Mouse (Mus musculus) layer of hippocampus, postnatal 36 days (tissue): ENCODE results near the gene Slc35f4. TPM values are rescaled to one million over a fixed set of nuclear protein-coding genes. Genes with fewer than 3 reads are reported as not detected.
"Not testable (repeated sequence)": the region's sequence is repeated elsewhere in the genome, so short reads cannot be mapped to it uniquely, and the experiment has no call there.

Source experiments
- DNase-seq, 2 experiments: peaks; one replicate each; pipeline ENCODE4 v3.0.0; 2022
- total RNA-seq, 2 experiments: library from RNA; stranded (reverse); gene quantifications; 2 replicates each; pipeline ENCODE4 v1.2.3; 2021

Gene Slc35f4
- total RNA-seq, 2 experiments from 2014 or later: 13.2 to 15.0 TPM

DNA sequence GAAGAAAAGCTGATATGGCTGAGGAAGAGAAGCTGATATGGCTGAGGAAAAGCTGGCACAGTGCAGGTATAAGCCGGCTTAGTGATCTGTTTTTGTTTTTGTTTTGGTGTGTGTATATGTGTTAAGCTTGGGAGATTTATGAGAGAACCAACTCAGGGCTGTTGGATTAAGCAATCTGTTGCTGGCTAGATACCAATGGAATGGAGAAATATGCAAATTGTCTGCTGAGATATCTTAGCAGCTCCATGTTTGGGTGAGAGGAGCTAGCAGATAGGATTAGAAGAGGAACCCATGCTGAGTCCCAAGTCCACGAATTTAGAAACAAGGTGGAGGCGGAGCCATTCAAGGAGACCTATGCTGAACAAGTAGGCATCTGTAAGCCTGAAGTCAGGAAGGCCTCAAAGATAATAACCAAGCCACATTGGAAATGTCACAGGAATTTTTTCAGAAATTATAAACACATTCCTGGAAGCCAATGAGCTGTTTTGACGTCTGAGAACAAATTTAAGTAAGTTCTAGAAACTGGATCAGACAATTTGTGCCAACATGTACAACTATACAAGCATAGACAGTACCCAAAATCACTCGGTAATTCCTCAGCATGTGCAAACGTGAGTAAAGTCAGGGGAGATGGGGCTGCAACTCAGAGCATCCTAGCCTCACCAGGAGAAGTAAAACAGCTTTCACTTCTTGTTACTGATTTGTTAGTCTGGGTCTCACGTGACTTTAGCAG, 177.5 kb downstream of the Slc35f4 start:
- DNase-seq: no peak

DNA sequence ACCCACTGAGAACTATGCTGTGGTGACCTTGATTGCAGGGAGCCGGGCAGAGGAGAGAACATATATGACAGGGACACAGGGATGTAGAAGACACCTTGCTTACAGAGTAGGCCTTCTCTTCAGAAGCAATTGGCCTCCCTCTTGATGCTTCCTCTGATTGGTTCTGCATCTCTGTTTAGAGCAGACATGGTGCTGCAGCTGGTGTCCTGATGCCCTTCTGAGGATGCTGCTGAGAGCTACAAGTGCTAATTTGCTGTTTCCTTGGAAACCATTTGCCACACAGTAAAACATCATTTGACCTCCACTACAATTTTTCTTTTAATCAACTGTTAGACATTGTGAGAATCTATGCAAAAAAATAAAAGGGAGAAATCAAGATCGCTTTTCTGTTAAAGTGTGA, 180.0 kb downstream of the Slc35f4 start:
- no peak for DNase-seq

DNA sequence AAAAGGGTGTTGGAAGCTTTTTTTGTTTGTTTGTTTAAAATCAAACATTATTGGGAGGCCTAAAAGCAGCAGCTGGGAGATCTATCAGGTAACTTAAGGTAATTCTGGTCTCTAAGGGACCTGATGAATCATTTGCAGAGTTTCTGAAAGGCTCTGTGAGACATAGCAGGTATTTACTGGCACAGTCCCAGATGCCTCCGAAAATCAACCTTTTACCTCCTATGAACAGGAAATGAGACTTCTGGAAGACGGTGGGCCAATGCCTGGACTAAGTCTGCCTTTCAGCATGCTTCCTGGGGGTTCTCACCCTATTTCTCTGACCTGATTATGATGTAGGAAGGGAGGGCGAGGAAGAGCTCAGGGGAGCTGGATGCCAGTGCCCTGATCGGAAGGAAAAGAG, 188.8 kb downstream of the Slc35f4 start:
- no peak for DNase-seq

DNA sequence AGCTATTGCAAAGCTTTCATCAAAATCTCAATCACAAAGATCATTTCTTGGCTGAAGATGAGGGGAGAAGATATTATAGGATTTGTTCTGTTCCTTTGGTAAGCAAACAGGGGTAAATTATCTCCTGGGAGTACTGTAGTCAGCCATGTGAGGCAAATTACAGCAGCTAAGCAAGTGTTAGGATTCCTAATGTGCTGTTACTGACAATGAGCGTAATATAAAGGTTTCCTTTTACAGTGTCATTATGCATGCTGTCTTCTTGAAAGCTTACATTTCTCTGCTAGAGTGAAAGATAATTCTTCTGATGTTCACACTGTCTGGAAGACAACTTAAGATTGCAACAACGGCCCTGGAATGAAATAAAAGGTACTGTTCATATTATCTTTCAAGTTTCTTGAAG, 192.0 kb downstream of the Slc35f4 start:
- DNase-seq: no peak

DNA sequence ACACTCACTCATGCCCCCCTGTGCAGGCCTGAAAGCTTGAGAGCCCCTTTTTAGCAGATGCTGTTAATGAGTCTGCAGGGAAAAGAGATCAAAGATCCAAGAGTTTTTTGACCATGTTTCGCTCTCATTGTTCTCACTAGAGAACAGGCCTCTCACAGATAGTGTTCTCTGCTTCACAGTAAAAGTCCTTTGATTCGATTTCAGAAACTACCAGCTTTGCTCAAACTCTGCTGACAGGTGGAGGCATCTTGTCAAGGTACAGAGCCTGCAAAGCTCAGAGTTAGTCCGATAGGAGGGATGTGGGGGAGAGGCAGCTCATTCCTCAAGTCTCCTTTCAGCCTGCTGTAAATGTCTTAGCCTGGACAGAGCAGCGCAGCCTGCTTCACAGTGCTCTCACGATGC, 209.4 kb downstream of the Slc35f4 start:
- DNase-seq: no peak

DNA sequence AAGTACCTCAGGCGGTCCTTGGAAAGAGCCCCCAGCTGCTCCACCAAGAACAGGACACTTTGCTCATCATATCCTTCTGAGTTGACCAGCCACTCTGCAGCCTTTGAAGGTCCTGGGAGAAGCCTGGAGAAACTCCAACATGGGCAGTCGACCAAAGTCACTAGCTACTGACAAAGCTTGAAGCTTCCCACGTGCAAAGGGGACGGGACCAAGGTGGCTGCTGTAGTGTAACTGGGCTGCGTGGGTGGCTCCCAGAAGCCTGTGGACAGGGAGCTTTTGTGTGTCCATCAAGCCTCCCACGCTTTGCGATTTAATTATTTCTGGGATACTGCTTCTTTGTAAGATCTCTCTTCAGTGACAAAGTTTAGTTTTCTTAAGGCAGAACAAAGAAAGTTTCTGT, 211.9 kb downstream of the Slc35f4 start:
- no peak for DNase-seq

DNA sequence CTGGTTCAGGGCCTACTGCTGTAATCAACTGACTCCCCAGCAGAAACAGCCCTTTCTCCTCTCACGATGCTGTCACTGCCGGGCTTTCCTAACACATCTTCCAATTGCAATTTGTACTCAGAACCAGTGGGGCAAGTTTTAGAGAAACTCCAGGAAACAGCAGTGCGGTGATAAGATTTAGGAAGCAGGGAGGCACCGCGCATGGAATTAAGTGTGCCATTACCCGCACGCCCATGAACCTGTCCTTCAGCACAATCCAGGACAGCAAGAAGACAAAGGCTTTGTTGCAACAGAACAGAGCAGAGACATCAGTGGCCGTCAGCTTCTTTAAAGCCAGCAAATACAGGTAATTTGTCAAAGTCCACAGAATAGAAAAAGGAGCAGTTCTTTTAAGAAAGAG, 212.5 kb downstream of the Slc35f4 start:
- DNase-seq: no peak

DNA sequence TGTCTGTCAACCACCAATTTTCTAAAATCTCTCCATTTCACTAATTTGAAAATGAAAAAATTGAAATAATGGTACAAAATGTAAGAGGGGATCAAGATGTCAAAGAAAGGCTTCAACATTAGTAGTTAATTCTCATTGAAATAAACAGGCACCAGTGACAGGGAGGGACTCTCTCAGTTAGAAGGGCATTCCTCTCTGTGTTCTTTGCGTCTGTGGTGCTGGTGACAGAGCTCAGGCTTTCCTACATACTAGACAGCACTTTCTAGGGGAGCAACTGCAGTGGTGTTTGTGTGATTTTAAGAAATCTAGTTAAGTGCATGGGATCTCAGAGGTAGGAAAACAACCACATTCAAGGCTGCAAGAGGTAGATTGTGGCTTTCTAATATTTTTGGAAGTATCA, 214.3 kb downstream of the Slc35f4 start:
- DNase-seq: no peak

DNA sequence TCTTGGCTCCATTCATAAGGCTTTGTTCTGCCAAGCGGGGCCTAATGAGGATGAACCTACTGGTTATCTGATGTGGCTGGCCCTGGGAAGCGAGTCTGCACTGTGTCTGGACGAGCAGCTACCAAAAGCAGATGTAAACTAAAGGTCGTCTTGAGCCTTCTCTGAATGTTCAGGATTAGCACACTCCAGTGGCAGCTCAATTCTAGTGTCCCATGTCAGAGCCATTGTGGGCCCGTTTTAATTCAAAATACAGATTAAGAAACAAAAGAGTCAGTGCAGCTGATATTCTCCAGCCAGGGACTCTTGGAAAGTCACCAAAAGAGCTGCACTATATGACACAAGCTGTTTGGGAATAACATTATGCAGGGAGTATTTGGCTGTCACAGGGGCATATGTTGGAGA, 214.8 kb downstream of the Slc35f4 start:
- no peak for DNase-seq

DNA sequence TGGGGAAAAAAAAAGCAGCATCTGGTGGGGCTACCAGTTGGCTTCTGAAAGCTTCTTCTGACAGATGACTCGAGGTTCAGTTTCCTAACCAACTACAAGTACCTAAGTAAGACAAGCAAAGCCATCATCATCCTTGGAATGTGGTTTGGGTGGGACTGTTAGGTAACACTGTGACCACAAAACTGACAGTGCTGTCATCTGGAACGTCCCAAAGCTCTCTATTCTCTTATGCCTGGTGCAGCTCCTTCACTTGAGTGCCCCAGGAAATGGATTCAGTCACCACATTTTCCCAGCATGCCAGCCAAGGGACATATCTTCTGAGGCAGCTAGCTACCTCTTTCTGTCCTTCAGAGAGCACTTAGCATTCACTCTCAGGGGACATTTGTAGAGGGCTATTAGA, 216.2 kb downstream of the Slc35f4 start:
- DNase-seq: no peak

DNA sequence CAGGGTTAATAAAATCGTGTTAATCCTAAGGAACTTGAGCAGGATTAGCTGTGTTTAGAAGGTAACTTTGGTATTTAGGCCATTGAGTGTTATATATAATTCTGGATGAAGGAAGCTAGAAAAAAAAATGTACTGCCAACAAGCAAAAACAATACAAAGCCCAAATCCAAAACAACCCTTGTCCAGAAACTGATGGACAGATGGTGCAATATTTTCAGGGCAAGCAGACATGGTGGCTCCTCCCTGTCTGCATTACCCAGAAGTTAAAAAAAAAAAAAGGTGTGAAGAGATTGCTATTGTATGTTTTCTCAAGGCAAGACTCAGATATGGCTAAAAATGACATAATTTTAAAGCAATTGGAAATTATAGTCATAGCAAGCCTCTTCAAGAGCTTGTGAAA, 217.3 kb downstream of the Slc35f4 start:
- no peak for DNase-seq

DNA sequence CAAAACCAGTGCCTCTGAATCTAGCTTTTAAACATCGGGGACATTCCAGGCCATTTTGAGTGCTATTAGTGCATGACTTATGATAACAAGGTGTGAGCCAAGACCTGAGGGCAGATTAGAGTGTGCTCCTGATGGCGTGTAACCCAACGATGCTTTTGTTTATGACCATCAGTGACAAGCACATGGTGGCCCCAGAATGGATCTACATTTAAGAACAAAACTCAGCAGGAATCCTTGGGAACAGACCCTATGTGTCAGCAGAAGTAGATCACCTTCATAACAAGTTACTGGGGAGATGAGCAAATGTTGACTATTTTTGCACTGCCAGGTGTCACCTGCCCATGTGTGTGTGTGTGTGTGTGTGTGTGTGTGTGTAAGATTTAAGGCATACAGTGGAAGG, 218.0 kb downstream of the Slc35f4 start:
- no peak for DNase-seq

DNA sequence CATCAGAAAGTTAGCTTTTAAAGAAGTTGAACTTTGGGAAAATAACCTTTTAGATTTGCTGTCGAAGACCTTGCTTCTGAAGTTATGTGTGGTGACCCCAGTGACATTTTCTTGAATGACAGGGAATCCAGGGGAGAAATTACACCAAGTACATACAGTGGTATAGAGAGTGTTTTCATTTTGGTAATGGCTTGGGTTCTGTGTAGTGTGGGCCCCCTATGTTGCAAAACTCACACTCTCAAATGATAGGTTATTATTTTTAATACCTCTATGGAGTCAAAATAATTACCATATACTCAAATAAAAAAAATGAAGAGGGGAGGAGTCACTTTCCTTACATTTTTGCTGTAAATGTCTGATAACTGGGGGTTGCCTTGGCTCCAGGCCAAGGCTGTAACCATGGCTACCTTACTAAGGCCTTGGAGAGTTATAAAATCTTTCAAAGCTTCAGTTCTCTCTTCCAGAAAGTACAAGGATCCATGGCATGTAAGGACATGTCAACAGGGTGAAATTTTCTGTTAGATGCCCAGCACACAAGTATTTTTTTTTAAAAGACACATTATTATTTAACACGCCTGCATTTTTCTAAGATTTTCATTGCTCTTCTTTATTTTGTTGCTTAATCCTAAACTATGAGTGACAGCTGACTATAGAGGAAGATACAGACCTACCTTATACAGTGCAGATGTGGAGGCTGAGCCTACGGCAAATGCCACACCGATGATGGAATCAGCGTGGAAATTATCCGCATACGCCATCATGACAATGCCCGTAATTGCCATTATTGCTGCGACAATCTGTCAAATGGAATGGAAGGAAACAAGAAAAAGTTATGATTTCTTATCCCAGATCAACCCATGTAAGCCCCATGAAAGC, 220.1 kb downstream of the Slc35f4 start:
- no peak for DNase-seq

DNA sequence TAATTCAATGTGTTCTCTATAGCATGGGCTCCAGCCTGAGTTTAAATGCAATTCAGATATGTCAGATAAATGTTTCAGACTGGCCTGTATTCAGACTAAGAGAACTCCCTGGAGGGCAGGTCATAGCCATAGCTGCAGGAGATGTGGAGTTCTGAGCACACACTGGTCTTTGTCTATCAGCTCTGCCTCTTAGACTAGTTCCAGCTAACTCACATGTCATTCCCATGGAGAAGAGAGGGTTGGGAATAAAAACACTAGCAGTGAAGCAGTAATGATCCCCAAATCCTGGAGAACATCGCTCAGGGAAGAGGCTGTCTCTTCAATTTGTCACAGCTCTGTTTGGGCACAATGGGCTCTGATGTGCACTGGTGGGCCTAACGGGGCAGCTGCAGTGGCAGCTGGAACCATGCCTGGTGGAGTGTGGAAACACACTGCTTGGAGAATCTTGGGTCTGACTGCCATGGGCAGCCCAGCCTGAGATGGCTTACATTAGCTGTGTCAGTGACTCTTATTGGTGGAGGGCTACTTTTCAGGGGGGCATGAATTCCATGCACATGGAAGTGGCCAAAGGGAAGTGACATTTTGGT, 223.5 kb downstream of the Slc35f4 start:
- no peak for DNase-seq

DNA sequence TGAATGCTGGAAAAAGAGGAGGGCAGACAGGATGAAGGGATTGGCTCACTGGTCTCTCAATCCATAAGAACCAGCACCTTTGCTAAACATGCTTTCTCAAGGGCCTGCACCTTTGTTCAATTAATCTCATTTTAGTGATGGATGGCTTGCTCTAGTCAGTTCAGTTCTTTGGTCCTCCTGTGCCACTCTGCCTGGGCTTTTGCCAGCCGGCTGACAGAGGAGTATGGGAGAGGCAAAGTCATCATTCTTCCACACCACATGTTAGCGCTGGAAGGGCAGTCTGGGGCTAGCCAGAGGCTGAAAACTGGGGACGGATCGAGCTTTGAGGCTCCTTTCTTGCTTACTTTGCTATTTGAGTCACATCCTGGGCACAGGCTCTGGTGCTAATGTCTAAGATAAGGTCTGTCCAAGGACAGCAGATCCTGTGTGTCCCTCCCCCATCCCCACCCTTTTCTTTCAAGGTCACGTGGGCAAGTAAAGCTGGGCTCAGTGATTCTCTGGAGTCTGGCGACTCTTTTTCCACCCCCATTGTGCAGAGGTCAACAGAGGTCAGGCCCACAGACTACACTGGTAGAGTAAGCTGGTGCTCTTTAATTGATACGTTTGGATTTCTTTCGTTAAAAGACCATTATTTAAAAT, 224.7 kb downstream of the Slc35f4 start:
- no peak for DNase-seq

DNA sequence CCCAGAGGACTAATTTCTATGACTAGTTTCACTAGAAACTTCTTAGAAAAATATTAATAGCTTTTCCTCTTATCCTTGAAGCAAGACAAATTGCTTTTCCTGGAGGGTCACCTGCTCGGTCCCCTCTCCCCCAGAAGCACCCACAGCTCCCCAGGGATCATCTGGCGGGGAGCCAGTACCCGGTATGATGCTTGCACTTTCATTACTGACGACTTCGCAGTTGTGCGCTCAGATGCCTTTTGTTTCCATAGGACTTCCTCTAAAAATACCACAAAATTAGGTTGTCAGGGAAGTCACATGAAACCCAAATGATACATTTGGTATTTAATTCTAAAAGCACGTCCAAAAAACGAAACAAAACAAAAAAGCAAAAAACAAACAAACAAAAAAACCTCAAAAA, 225.5 kb downstream of the Slc35f4 start:
- DNase-seq: no peak

DNA sequence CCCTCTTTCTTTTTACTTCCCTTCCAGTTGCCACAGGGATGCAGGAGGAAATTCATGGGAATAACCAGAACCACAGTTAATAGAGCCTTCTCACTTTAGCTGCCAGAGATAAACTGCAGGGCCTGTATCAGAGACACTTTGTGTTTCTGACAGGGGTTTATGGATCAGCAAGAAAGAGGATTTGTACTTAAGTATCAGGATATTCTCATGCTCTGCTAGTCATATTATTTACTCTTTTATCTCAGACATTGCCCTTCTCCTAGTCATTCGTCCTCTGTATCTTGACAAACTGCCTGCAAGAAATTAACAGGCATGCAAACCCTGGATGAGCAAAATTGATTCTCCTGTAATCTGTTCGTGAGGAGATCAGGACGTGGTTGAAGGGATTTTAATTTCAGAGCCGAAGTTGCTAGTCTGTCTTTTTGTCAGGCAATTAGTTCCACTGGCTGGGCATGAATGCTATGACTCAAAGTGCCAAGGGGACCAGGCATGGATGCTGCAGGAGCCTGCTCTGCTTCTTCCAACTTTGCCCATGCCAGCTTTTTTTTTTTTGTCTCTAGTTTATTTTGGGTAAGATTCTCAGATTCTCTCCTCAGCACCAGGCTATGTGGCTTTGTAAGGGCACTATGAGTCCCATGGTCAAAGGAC, 231.9 kb downstream of the Slc35f4 start:
- no peak for DNase-seq

DNA sequence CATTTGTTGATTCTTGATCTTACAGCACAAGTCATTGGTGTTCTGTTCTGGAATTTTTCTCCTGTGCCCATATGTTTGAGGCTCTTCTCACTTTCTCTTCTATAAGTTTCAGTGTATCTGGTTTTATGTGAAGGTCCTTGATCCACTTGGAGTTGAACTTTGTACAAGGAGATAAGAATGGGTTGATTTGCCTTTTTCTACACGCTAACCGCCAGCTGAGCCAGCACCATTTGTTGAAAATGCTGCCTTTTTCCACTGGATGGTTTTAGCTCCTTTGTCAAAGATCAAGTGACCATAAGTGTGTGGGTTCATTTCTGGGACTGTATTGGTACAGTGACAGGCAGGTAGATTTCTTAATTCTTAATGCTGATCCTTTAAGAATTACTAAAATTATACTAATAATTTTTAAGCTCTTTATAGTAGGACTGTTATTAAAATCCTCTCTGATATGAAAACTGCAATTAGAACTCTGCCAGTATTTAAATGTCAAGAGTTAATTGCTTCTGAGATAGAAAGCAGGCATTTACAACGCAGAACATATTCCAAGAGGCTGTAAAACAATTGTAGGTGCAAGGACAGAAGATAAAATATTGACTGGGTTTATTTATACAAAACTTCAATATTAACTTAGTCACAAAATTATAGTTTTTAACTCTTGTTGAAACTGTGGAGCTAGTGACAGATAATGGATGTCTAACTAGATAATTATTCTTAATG, 235.7 kb downstream of the Slc35f4 start:
- DNase-seq: no peak

DNA sequence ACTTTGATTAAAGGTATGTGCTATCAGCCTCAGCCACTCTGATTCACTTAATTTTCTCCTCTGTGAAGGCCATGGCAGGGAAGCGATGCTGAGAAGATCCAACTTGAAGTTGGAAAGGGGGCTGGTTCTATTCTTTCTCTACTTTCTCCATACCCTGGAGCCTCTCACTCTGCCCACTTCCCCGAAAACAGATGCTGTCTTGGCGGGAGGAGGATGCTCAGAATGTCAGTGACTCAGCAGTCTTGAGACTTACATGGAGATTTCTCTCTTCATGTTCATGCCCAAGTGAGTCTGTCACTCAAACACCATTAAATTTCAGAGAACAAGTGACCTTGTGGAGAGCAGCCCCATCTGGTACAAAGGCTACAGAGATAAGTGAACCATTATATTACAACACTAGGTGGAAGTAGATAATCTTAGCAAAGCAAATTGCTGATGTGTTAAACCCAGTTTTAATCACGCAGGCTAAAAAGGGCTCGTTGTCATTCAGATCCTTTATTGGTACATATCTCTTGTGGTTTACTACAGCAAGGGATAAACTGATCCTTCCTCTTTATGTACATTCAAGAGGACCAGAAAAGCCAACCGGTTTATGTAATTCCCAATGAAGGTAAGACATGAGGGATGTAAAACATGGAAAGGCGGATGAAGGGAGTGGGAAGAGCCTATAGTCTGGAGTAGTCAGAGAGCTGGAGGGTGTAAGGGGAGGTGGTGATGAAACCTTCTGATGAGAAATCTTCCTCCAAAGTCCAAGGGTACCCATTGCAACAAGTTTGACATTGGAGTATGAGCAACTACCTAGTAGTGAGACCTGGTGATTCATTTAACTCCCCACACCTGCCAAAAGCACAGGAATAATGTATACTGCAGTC, 241.8 kb downstream of the Slc35f4 start:
- no peak for DNase-seq

DNA sequence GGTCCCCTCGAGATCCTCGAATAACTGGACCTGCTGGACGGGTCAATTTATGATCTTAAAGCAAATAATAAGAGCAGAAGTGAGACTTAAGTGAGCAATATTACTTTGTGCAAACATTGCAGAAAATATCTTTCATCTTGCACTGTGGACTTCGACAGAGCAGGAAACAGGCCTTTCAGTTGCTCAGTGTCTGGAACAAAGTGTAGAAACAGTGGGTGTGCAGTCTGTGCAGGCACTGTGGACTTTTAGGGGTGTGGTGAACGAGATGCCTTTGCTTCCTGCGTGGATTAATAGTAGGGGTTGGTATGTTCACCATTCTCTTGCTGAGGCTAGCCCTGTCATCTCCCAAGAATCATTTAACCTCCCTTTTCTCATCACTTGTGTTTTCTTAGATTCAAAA, 247.0 kb downstream of the Slc35f4 start:
- DNase-seq: no peak

DNA sequence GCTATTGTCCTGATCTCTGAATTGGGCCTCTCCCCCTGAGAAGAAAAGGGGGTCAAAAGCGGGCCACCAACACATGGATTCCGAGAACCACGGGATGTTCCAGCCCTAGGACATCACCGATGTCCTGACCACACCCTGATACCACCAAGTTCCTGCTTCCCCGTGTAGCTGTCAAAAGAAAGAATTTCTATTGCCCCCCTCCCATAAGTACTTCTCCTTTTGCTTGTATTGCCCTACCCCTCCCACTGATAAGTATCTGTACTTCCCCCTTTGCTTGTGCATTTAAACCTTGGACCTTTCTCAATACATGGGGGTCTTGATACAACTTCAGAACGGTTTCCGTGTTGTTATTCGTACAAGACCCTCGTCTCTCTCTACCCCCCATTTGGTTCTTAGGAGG, 247.4 kb downstream of the Slc35f4 start:
- DNase-seq: not testable (repeated sequence)
